Mouse (Mus musculus) embryonic facial prominence, embryonic 15.5 days (tissue): Measurements from ENCODE around the gene Pcsk2. TPM values are rescaled to one million over a fixed set of nuclear protein-coding genes. Genes with fewer than 3 reads are reported as not detected.

ENCODE experiments used
- ATAC-seq: fragments of 200-750 bp; cut with Nextera tagmentation; 2 replicates; pipeline ENCODE4 v1.8.0; 2017; ENCODE audit warnings: low read depth, moderate TSS enrichment; ENCODE audit not compliant: insufficient number of reproducible peaks, low FRiP score, low TSS enrichment
- H3K27ac ChIP-seq: fragments of 300-500 bp; sonication (generic); replicated peaks from 2 replicates; pipeline ENCODE4 v1.5.1; 2015; ENCODE audit warnings: mild to moderate bottlenecking, inconsistent platforms
- H3K27me3 ChIP-seq: fragments of 300-500 bp; sonication (generic); 2 replicates; pipeline ENCODE4 v1.6.1; 2015; ENCODE audit warnings: inconsistent platforms
- H3K36me3 ChIP-seq: fragments of 300-500 bp; sonication (generic); 2 replicates; pipeline ENCODE4 v1.6.1; 2015; ENCODE audit warnings: mild to moderate bottlenecking, inconsistent platforms
- H3K4me1 ChIP-seq: fragments of 300-500 bp; sonication (generic); 2 replicates; pipeline ENCODE4 v1.6.1; 2015; ENCODE audit warnings: inconsistent platforms
- H3K4me2 ChIP-seq: fragments of 300-500 bp; sonication (generic); replicated peaks from 2 replicates; pipeline ENCODE4 v1.6.1; 2015; ENCODE audit warnings: mild to moderate bottlenecking, inconsistent platforms
- H3K4me3 ChIP-seq: fragments of 300-500 bp; sonication (generic); replicated peaks from 2 replicates; pipeline ENCODE4 v1.5.1; 2015; ENCODE audit warnings: mild to moderate bottlenecking, inconsistent platforms
- H3K9ac ChIP-seq: fragments of 300-500 bp; sonication (generic); 2 replicates; pipeline ENCODE4 v1.6.1; 2015; ENCODE audit warnings: inconsistent platforms
- H3K9me3 ChIP-seq: fragments of 300-500 bp; sonication (generic); replicated peaks from 2 replicates; pipeline ENCODE4 v1.6.1; 2016; ENCODE audit warnings: inconsistent platforms
- WGBS: fragments of 180-500 bp; shearing (Covaris S2); methylation state at CpG from one replicate; pipeline ENCODE4 v1.1.7; 2015; 5-methylcytosine and 5-hydroxymethylcytosine counted together
- polyA plus RNA-seq: library from polyadenylated mRNA; unstranded; fragments of >200 nt; fragmentation: Nextera tagmentation; extraction: Ambion mirVana; gene quantifications from 2 replicates; pipeline ENCODE4 v1.2.1, GENCODE M21; 2015

Gene Pcsk2
- polyA plus RNA-seq, 1 experiment from 2014 or later = 1.8 TPM

- 62% methylated on average over 5 of the region's 5 CpGs for WGBS
- H3K4me3 ChIP-seq = no peak overlapping the region
Measured at GRCm38 (mm10) chr2:143838698-143839097, 292.7 kb downstream of the Pcsk2 start.

GRCm38 (mm10) chr2:143839458-143839857 is 293.5 kb downstream of the Pcsk2 start:
- Histone ChIP-seq H3K36me3 (no peaks in the 10 kb centered on the region), H3K9ac (no peak overlapping the region), H3K4me2 (no peak overlapping the region), H3K27me3 (no peaks in the 10 kb centered on the region), H3K4me3 (no peak overlapping the region), H3K4me1 (no peaks in the 10 kb centered on the region), H3K9me3 (no peaks in the 10 kb centered on the region), H3K27ac (no peak overlapping the region)
- 73% methylated on average over 2 of the region's 2 CpGs for WGBS
- no peak for ATAC-seq

More at GRCm38 (mm10) chr2:143838698-143839097, 292.7 kb downstream of the Pcsk2 start:
- Histone ChIP-seq H3K9ac (no peak overlapping the region), H3K4me1 (peaks cover 5% of the 10 kb centered on the region; the same call in 1 of the 2 replicates), H3K27ac (no peak overlapping the region), H3K36me3 (no peaks in the 10 kb centered on the region), H3K9me3 (no peaks in the 10 kb centered on the region), H3K4me2 (no peak overlapping the region), H3K27me3 (no peaks in the 10 kb centered on the region)
- no peak for ATAC-seq

- no peak overlapping the region for H3K4me3 ChIP-seq
- H3K9me3 ChIP-seq = no peaks in the 10 kb centered on the region
- no peaks in the 10 kb centered on the region for H3K4me1 ChIP-seq
- H3K36me3 ChIP-seq = no peaks in the 10 kb centered on the region
- no peak overlapping the region for H3K4me2 ChIP-seq
- H3K27ac ChIP-seq = no peak overlapping the region
- no peaks in the 10 kb centered on the region for H3K27me3 ChIP-seq
- WGBS = 52% methylated on average over 6 of the region's 6 CpGs
- ATAC-seq = peak; percentile 56; the same call in 1 of the 2 replicates
- H3K9ac ChIP-seq = no peak overlapping the region
Measured at GRCm38 (mm10) chr2:143840895-143841294, 294.9 kb downstream of the Pcsk2 start.

GRCm38 (mm10) chr2:143841536-143841935 is 295.6 kb downstream of the Pcsk2 start:
- H3K4me3 ChIP-seq = no peak overlapping the region
- no peaks in the 10 kb centered on the region for H3K4me1 ChIP-seq
- H3K27ac ChIP-seq = no peak overlapping the region
- no peaks in the 10 kb centered on the region for H3K27me3 ChIP-seq
- no peaks in the 10 kb centered on the region for H3K36me3 ChIP-seq
- no peak for ATAC-seq
- H3K9ac ChIP-seq = no peak overlapping the region
- H3K9me3 ChIP-seq = no peaks in the 10 kb centered on the region
- WGBS = 77% methylated on average over 7 of the region's 7 CpGs
- H3K4me2 ChIP-seq = no peak overlapping the region

GRCm38 (mm10) chr2:143844779-143845178 is 298.8 kb downstream of the Pcsk2 start:
- ATAC-seq = no peak

GRCm38 (mm10) chr2:143846799-143847198 is 300.8 kb downstream of the Pcsk2 start:
- H3K27me3 ChIP-seq = no peaks in the 10 kb centered on the region
- ATAC-seq = no peak
- no peak overlapping the region for H3K9ac ChIP-seq
- H3K4me3 ChIP-seq = no peak overlapping the region
- H3K9me3 ChIP-seq = no peaks in the 10 kb centered on the region
- no peak overlapping the region for H3K27ac ChIP-seq
- no peak overlapping the region for H3K4me2 ChIP-seq
- no peaks in the 10 kb centered on the region for H3K4me1 ChIP-seq
- no peaks in the 10 kb centered on the region for H3K36me3 ChIP-seq
- 54% methylated on average over 4 of the region's 4 CpGs for WGBS

More at GRCm38 (mm10) chr2:143844779-143845178, 298.8 kb downstream of the Pcsk2 start:
- H3K4me2 ChIP-seq = no peak overlapping the region
- H3K9me3 ChIP-seq = no peaks in the 10 kb centered on the region
- no peaks in the 10 kb centered on the region for H3K36me3 ChIP-seq
- no peak overlapping the region for H3K4me3 ChIP-seq
- H3K4me1 ChIP-seq = no peaks in the 10 kb centered on the region
- H3K27ac ChIP-seq = no peak overlapping the region
- WGBS = 79% methylated on average over 5 of the region's 5 CpGs
- H3K9ac ChIP-seq = no peak overlapping the region
- no peaks in the 10 kb centered on the region for H3K27me3 ChIP-seq

GRCm38 (mm10) chr2:143847291-143847690 is 301.3 kb downstream of the Pcsk2 start:
- H3K27ac ChIP-seq = no peak overlapping the region
- 61% methylated on average over 3 of the region's 3 CpGs for WGBS
- no peaks in the 10 kb centered on the region for H3K27me3 ChIP-seq
- H3K9ac ChIP-seq = no peak overlapping the region
- no peaks in the 10 kb centered on the region for H3K4me1 ChIP-seq
- ATAC-seq = no peak
- H3K4me3 ChIP-seq = no peak overlapping the region
- no peak overlapping the region for H3K4me2 ChIP-seq
- no peaks in the 10 kb centered on the region for H3K36me3 ChIP-seq
- H3K9me3 ChIP-seq = no peaks in the 10 kb centered on the region

- no peaks in the 10 kb centered on the region for H3K27me3 ChIP-seq
- no peaks in the 10 kb centered on the region for H3K9me3 ChIP-seq
- 72% methylated on average over 12 of the region's 12 CpGs for WGBS
- no peak overlapping the region for H3K4me2 ChIP-seq
- no peak overlapping the region for H3K9ac ChIP-seq
- no peak overlapping the region for H3K27ac ChIP-seq
- H3K4me1 ChIP-seq = no peaks in the 10 kb centered on the region
- no peak for ATAC-seq
- no peaks in the 10 kb centered on the region for H3K36me3 ChIP-seq
- H3K4me3 ChIP-seq = no peak overlapping the region
Measured at GRCm38 (mm10) chr2:143851354-143852221, 305.6 kb downstream of the Pcsk2 start.

GRCm38 (mm10) chr2:143852295-143853275 is 306.6 kb downstream of the Pcsk2 start:
- H3K4me3 ChIP-seq = no peak overlapping the region
- H3K9me3 ChIP-seq = no peaks in the 10 kb centered on the region
- WGBS = 56% methylated on average over 18 of the region's 18 CpGs
- no peak overlapping the region for H3K9ac ChIP-seq
- H3K36me3 ChIP-seq = no peaks in the 10 kb centered on the region
- H3K4me2 ChIP-seq = no peak overlapping the region
- H3K27me3 ChIP-seq = no peaks in the 10 kb centered on the region
- H3K4me1 ChIP-seq = no peaks in the 10 kb centered on the region
- no peak for ATAC-seq
- no peak overlapping the region for H3K27ac ChIP-seq

- Histone ChIP-seq H3K4me1 (no peaks in the 10 kb centered on the region), H3K4me2 (no peak overlapping the region), H3K9ac (no peak overlapping the region), H3K4me3 (no peak overlapping the region), H3K9me3 (no peaks in the 10 kb centered on the region), H3K36me3 (no peaks in the 10 kb centered on the region), H3K27ac (no peak overlapping the region), H3K27me3 (no peaks in the 10 kb centered on the region)
- no peak for ATAC-seq
- WGBS = 71% methylated on average over 4 of the region's 4 CpGs
Measured at GRCm38 (mm10) chr2:143853447-143853846, 307.5 kb downstream of the Pcsk2 start.

- Histone ChIP-seq H3K27ac (no peak overlapping the region), H3K9me3 (no peaks in the 10 kb centered on the region), H3K9ac (no peak overlapping the region), H3K4me2 (no peak overlapping the region), H3K4me1 (peaks cover 5% of the 10 kb centered on the region), H3K27me3 (no peaks in the 10 kb centered on the region), H3K36me3 (no peaks in the 10 kb centered on the region), H3K4me3 (no peak overlapping the region)
- 84% methylated on average over 2 of the region's 2 CpGs for WGBS
- no peak for ATAC-seq
Measured at GRCm38 (mm10) chr2:143859166-143859565, 313.2 kb downstream of the Pcsk2 start.
